Mouse (Mus musculus) layer of hippocampus, adult 11-12 months (tissue): ENCODE measurements at regions not wholly inside any gene's neighbourhood (a gene's known extent, or its start where the extent isn't known, plus 50 kb on each side); places are given as distances from the start of the nearest gene placed in this dataset.

Source experiments
- DNase-seq: peaks from one replicate; pipeline ENCODE4 v3.0.0; 2022; ENCODE audit warnings: low spot score

DNA sequence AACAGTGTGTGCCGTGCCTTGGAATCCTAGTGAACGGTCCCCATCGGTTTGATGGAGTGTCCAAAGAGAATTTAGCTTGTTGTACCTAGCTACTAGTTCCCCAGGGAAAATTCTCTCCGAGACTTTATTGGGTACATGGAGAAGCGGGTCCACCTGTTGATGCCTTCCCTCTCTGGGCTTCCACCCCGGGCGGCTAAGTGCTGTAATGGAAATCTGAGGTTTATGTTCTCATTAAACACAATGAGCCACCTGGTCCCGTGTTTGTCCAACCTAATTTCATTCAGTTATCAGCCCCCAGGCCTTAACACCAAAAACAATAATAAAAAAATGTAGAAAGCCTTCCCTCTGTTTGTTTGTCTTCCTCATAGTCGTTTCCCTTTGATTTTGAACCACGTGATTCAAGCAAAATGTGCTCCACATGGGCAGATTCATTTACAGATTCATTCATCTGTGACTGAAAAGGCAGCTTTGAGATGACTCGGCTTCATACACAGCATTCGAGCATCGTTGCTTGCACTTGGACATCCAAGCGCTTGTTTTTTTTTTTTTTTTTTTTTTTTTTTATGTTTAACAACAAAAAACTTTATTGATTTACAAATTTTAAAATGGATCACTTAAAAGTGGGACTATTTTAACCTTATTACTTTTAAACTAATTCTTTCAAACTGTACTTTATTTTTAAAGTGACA, 84.5 kb upstream of the Smim23 start:
- no peak for DNase-seq

- no peak for DNase-seq
These were observed 83.3 kb upstream of the Smim23 start for GRCm38 (mm10) chr11:32907520-32908233.

- no peak for DNase-seq
These were observed 79.6 kb upstream of the Smim23 start for GRCm38 (mm10) chr11:32903970-32904369.

- DNase-seq, result no peak
These were observed 79.0 kb upstream of the Smim23 start for GRCm38 (mm10) chr11:32903389-32903788.

DNA sequence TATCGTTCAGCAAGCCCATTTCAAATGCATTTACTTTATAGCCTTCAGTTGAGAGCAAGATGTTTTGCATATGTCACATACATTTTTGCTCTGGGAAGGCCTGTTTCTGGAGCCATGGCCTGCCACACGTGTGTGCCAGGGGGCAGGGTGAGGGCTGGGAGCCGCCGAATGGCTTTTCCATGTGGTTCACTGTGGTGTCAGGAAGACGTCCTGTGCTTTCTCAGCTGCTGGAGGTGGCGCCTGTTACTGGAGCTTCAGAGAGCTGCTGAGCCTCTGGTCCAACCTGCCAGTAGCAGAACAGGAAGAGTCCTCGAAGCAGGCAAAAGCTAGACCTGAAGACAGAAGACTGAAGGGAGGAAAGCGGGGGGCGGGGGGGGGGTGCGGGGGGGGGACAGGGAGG, 78.5 kb upstream of the Smim23 start:
- DNase-seq, result no peak

- DNase-seq, result no peak
These were observed 76.0 kb upstream of the Smim23 start for GRCm38 (mm10) chr11:32900437-32900836.

GRCm38 (mm10) chr11:32899604-32900216, 75.3 kb upstream of the Smim23 start:
- no peak for DNase-seq

- no peak for DNase-seq
These were observed 71.0 kb upstream of the Smim23 start for GRCm38 (mm10) chr11:32895400-32895799.

DNA sequence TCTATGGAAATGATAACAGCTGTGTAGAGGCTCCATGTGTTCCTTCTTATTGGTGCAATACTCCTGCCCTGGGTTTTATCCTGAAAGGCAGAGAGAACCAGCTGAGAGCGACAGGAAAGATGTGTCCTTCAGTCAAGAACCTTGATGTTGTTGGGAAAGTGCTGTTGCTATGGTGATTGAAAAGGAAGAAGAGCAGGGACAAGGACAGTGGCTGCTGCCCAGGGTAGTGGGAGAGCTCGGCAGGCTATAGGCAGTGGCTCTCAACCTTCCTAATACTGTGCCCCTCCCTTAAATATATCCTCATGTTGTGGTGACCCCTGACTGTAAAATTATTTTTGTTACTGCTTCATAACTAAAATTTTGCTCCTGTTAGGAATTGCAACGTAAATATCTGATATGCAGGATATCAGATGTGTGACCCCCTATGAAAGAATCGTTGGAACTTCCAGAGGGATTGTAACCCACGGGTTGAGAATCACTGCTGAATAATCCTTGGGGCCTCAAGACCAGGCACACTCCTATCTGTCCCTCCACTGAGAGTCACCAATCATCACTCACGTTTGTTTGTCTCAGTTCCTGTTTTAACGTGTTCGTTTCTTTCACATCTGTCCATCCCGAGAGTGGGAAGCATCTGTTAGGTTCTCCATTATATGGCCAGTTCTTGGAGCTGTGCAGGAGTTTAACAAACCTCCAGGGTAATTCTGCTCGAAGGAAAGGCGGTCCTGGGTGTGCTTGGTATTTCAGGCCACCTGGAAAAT, 68.9 kb upstream of the Smim23 start:
- DNase-seq, result no peak

GRCm38 (mm10) chr11:32892496-32892895, 68.1 kb upstream of the Smim23 start:
- no peak for DNase-seq

DNA sequence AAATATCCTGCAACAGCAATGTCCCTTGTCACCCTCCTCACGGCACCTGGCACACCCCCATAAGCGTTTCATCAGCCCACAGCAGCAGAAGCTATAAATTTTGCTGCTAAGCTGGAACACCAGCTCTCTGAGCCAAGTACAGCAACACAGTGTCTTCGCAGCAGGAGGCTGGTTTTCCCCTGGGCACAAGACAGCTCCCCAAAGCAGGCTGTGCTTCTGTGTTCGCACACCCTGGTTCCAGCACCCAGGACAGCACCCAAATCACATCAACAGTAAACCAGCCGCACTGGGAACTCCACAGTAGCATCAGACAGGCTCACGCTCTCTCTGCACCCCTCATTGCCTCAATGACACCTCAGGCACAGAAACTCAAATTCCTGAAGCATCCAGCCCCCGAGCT, 64.8 kb upstream of the Smim23 start:
- DNase-seq, result no peak

GRCm38 (mm10) chr11:32884744-32885143, 60.3 kb upstream of the Smim23 start:
- DNase-seq, result no peak

DNA sequence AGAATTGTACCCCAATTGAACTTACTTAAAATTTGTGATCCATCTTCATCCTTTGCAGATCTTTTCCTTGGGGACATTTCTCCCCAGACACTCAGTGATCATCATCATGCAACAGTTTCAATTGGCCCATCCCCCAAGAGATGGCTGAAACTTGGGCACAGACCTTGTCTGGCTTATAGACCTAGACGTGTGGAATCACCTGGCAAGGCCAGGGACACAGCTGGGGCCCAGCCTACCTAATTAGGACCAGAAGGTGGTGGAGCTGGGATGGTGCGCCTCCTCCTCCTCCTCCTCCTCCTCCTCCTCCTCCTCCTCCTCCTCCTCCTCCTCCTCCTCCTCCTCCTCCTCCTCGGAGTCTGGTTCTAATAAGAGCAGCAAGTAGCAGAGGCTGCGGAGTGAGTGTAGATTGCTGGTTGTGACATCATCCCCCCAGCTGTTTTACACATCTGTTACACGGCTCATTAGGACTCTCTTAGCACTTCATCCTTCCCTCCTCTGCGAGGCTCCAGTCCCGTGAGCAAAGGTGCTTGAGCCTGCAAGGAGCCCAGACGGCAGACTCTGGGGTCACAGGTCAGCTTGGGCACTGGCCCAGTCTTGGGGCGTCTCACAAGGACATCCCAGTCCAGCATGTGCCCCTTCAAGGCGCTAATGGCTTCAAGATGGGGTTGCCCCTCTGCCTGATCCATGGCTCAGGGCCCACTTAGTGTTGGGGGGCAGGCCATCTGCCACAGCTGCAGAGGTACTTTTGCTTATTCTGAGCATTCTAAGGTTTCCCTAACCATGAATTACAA, 58.9 kb upstream of the Smim23 start:
- no peak for DNase-seq

GRCm38 (mm10) chr11:32878967-32879366, 54.6 kb upstream of the Smim23 start:
- DNase-seq, result no peak
